Mouse (Mus musculus) left cerebral cortex, postnatal 14 days (tissue): Measurements from ENCODE around the gene Eif4e1b. TPM values are rescaled to one million over a fixed set of nuclear protein-coding genes. Genes with fewer than 3 reads are reported as not detected.

Experiments used
- DNase-seq, 2 experiments: peaks; one replicate each; pipeline ENCODE4 v3.0.0; 2021 to 2022; ENCODE audit warnings: low spot score in 2 of 2, mixed read lengths in 1 of 2
- intact Hi-C: fragments of 180-260 bp; cut with DNase I; formaldehyde crosslinking; loops from one replicate; pipeline ENCODE4 v1.15.1; 2025
- total RNA-seq, 2 experiments: library from RNA; stranded (reverse); gene quantifications; 2 replicates each; pipeline ENCODE4 v1.2.3; 2021

The Eif4e1b gene
- total RNA-seq, 2 experiments from 2014 or later: not detected

GRCm38 (mm10) chr13:54794002-54794577 is 10.3 kb downstream of the Eif4e1b start:
- DNase-seq: peak; percentile 62 to 82

GRCm38 (mm10) chr13:54794843-54795242 is 11.0 kb downstream of the Eif4e1b start:
- intact Hi-C loops: loop anchor here (5.0 to 10.0 kb wide), 2 partner anchors 78 to 520 kb away; no protein-coding TSS in a partner anchor
- no peak for DNase-seq

More at GRCm38 (mm10) chr13:54794002-54794577, 10.3 kb downstream of the Eif4e1b start:
- intact Hi-C loops: loop anchor here (10.0 kb wide), 1 partner anchor 521 kb away; no protein-coding TSS in a partner anchor

- intact Hi-C loops: loop anchor here (5.0 to 10.0 kb wide), 2 partner anchors 80 to 517 kb away; no protein-coding TSS in a partner anchor
- DNase-seq: peak; percentile 69 to 73
These were observed 13.6 kb downstream of the Eif4e1b start for GRCm38 (mm10) chr13:54797356-54797755.

- DNase-seq: peak; percentile 50 to 75
- intact Hi-C loops: loop anchor here (2.0 to 10.0 kb wide), 4 partner anchors 81 to 517 kb away; no protein-coding TSS in a partner anchor
These were observed 14.3 kb downstream of the Eif4e1b start for GRCm38 (mm10) chr13:54797861-54798643.

GRCm38 (mm10) chr13:54798740-54799139 is 14.9 kb downstream of the Eif4e1b start:
- DNase-seq: peak; percentile 52 to 85
- intact Hi-C loops: loop anchor here (2.0 to 10.0 kb wide), 4 partner anchors 81 to 516 kb away; no protein-coding TSS in a partner anchor

- intact Hi-C loops: loop anchor here (2.0 to 10.0 kb wide), 4 partner anchors 82 to 515 kb away; no protein-coding TSS in a partner anchor
- DNase-seq: peak; percentile 86 to 90
These were observed 15.9 kb downstream of the Eif4e1b start for GRCm38 (mm10) chr13:54799701-54800100.

GRCm38 (mm10) chr13:54800206-54800605 is 16.4 kb downstream of the Eif4e1b start:
- no peak for DNase-seq

GRCm38 (mm10) chr13:54803010-54803409 is 19.2 kb downstream of the Eif4e1b start:
- intact Hi-C loops: no loop called here

More at GRCm38 (mm10) chr13:54800206-54800605, 16.4 kb downstream of the Eif4e1b start:
- intact Hi-C loops: no loop called here

GRCm38 (mm10) chr13:54805134-54805838 is 21.5 kb downstream of the Eif4e1b start:
- DNase-seq: peak; percentile 58 to 66
- intact Hi-C loops: loop anchor here (5.0 kb wide), 2 partner anchors 77 to 132 kb away; no protein-coding TSS in a partner anchor

More at GRCm38 (mm10) chr13:54803010-54803409, 19.2 kb downstream of the Eif4e1b start:
- no peak for DNase-seq

GRCm38 (mm10) chr13:54806434-54806976 is 22.7 kb downstream of the Eif4e1b start:
- intact Hi-C loops: loop anchor here (5.0 kb wide), 2 partner anchors 76 to 131 kb away; no protein-coding TSS in a partner anchor
- DNase-seq: no peak

- no peak for DNase-seq
- intact Hi-C loops: loop anchor here (5.0 kb wide), 2 partner anchors 74 to 129 kb away; no protein-coding TSS in a partner anchor
These were observed 24.3 kb downstream of the Eif4e1b start for GRCm38 (mm10) chr13:54808067-54808466.

- no peak for DNase-seq
- intact Hi-C loops: no loop called here
These were observed 27.7 kb downstream of the Eif4e1b start for GRCm38 (mm10) chr13:54811476-54811875.

- intact Hi-C loops: no loop called here
- DNase-seq: no peak
These were observed 29.6 kb downstream of the Eif4e1b start for GRCm38 (mm10) chr13:54813381-54813780.

GRCm38 (mm10) chr13:54818399-54819254 is 34.8 kb downstream of the Eif4e1b start:
- DNase-seq: no peak
- intact Hi-C loops: no loop called here

- no peak for DNase-seq
- intact Hi-C loops: no loop called here
These were observed 37.3 kb downstream of the Eif4e1b start for GRCm38 (mm10) chr13:54821106-54821505.

GRCm38 (mm10) chr13:54821931-54822330 is 38.1 kb downstream of the Eif4e1b start:
- intact Hi-C loops: no loop called here
- DNase-seq: no peak

- intact Hi-C loops: no loop called here
- DNase-seq: no peak
These were observed 40.5 kb downstream of the Eif4e1b start for GRCm38 (mm10) chr13:54824111-54824931.
